Mouse (Mus musculus): ENCODE measurements around the gene Sfxn2.
"Not testable (repeated sequence)": the region's sequence is repeated elsewhere in the genome, so short reads cannot be mapped to it uniquely, and the experiment has no call there.

Sfxn2 gene

GRCm38 (mm10) chr19:46547565-46547964, 25.6 kb upstream of the Sfxn2 start:
- no peak for DNase-seq

- no peak for DNase-seq
Observed at GRCm38 (mm10) chr19:46548110-46548509, 25.1 kb upstream of the Sfxn2 start.

- DNase-seq, result no peak
Observed at GRCm38 (mm10) chr19:46550385-46550784, 22.8 kb upstream of the Sfxn2 start.

GRCm38 (mm10) chr19:46552496-46552895, 20.7 kb upstream of the Sfxn2 start:
- no peak for DNase-seq

- DNase-seq, result peak; percentile 45 to 55
Observed at GRCm38 (mm10) chr19:46553541-46553955, 19.6 kb upstream of the Sfxn2 start.

GRCm38 (mm10) chr19:46558009-46558408, 15.2 kb upstream of the Sfxn2 start:
- DNase-seq, result no peak

GRCm38 (mm10) chr19:46558631-46559030, 14.5 kb upstream of the Sfxn2 start:
- DNase-seq, result peak; percentile 29 to 71

- DNase-seq, result peak; percentile 76 to 80
Observed at GRCm38 (mm10) chr19:46562132-46562531, 11.0 kb upstream of the Sfxn2 start.

GRCm38 (mm10) chr19:46562581-46563515, 10.3 kb upstream of the Sfxn2 start:
- no peak for DNase-seq

- no peak for DNase-seq
Observed at GRCm38 (mm10) chr19:46563603-46564002, 9.6 kb upstream of the Sfxn2 start.

- DNase-seq, result no peak
Observed at GRCm38 (mm10) chr19:46564043-46564462, 9.1 kb upstream of the Sfxn2 start.

- DNase-seq, result not testable (repeated sequence)
Observed at GRCm38 (mm10) chr19:46571211-46571877, 1.8 kb upstream of the Sfxn2 start.

- no peak for DNase-seq
Observed at GRCm38 (mm10) chr19:46571878-46572244, 1.3 kb upstream of the Sfxn2 start.

GRCm38 (mm10) chr19:46572548-46572947, 617 bp upstream of the Sfxn2 start:
- peak; percentile 22 to 58 for DNase-seq

GRCm38 (mm10) chr19:46573990-46574389, 825 bp downstream of the Sfxn2 start:
- DNase-seq, result no peak

GRCm38 (mm10) chr19:46575196-46575595, 2.0 kb downstream of the Sfxn2 start:
- peak; percentile 75 to 90 for DNase-seq

- DNase-seq, result peak; percentile 87 to 94
Observed at GRCm38 (mm10) chr19:46587823-46588508, 14.8 kb downstream of the Sfxn2 start.

- DNase-seq, result no peak
Observed at GRCm38 (mm10) chr19:46591575-46591974, 18.4 kb downstream of the Sfxn2 start.

- no peak for DNase-seq
Observed at GRCm38 (mm10) chr19:46592751-46593439, 19.7 kb downstream of the Sfxn2 start.

GRCm38 (mm10) chr19:46598187-46598586, 25.0 kb downstream of the Sfxn2 start:
- no peak for DNase-seq

- peak; percentile 96 to 99 for DNase-seq
Observed at GRCm38 (mm10) chr19:46598720-46599252, 25.6 kb downstream of the Sfxn2 start, which contains the start of gene Wbp1l. Wbp1l (plus strand) TSS chr19:46599084.
